Mouse (Mus musculus): ENCODE measurements around the gene Ift52.

DNA sequence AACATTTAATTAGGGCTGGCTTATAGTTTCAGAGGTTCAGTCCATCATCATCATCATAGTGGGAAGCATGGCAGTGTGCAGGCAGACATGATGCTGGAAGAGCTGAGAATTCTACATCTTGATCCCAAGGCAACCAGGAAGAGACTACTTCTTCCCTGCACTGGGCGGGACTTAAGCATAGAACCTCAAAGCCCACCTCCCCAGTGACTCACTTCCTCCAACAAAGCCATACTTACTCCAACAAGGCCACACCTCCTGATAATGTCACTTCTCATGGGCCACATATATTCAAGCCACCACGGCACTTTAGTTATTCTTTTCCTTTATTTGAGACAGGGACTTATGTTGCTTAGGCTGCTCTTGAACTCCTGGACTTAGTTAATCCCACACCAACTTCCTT is 32.0 kb downstream of the Ift52 start:
- TF ChIP-seq MAFK (IDR thresholded peaks at IDR 0.05; ENCODE audit: insufficient read depth, low read depth, low read length) (no peak), ZNF384 (IDR thresholded peaks at IDR 0.05; ENCODE audit: low read depth, low read length) (no peak)
